Mouse (Mus musculus) cortical plate, adult 2 months (tissue): ENCODE measurements around the gene Mesp1.

ENCODE experiments used
- CTCF ChIP-seq: fragments of 200-500 bp; IDR thresholded peaks from 2 replicates; pipeline ENCODE4 v1.5.1; 2011; ENCODE audit warnings: mild to moderate bottlenecking, control low read depth, low read length; ENCODE audit not compliant: insufficient read depth; ENCODE audit errors: extremely low read depth
- POLR2A ChIP-seq: fragments of 200-500 bp; IDR thresholded peaks from 2 replicates; pipeline ENCODE4 v1.6.1; 2011; ENCODE audit warnings: mild to moderate bottlenecking, low read length, control low read depth; ENCODE audit not compliant: insufficient read depth; ENCODE audit errors: extremely low read depth

- no peak for TF ChIP-seq POLR2A
- no peak for TF ChIP-seq CTCF
Observed at GRCm38 (mm10) chr7:79781826-79782515, 11.6 kb downstream of the Mesp1 start.
